Mouse (Mus musculus) R1 (cell line): Measurements from ENCODE around the gene Tshr.

Experiments
- DNase-seq: peaks from one replicate; pipeline ENCODE4 v3.0.0-alpha.2; 2018; ENCODE audit warnings: low read depth, low spot score

Tshr gene

DNA sequence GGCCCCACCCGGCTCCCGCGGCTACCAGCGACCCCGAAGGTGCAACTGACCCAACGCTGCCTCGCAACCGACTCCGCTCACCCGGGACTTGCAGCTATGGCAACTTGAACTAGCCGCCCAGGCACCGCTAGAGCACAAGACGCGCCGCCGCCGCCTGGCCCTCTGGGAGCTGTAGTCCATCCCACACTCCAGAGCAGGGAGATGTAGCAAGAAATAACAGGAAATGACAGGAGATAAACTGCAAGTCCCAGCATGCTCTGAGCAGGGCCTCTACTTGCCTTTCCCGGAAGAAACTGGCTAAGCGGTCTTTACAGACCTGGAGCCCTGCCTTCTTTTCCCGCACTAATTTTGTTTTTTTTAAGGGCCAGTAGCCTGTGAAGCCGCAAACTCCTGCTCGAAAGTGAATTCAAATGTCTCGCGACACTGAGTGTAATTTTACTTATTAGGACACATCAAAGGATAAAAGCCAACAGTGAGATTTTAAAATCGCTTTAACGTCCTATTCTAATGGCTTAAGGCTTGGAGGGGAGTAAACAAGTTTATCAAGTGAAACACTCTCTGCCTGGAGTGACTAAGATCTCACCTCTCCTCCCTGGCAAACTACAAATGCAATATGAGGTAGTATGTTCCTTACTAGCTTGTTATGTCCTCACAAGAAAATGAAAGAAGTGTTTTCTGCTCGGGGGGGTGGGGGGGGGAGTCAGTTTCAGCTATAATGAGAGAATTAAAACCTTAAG, at the start of gene Tshr, which contains the start of gene Cep128:
Tshr (plus strand) TSS at position 283 of the 737 bp plus-strand sequence.
Cep128 (minus strand) TSS at position 129 of the 737 bp plus-strand sequence.
- peak; percentile 98 for DNase-seq

- DNase-seq: peak; percentile 78
Observed at GRCm38 (mm10) chr12:91338656-91339055, 45.7 kb upstream of the Tshr start.

GRCm38 (mm10) chr12:91353783-91354182, 30.6 kb upstream of the Tshr start:
- DNase-seq: no peak

GRCm38 (mm10) chr12:91369173-91369572, 15.2 kb upstream of the Tshr start:
- no peak for DNase-seq

DNA sequence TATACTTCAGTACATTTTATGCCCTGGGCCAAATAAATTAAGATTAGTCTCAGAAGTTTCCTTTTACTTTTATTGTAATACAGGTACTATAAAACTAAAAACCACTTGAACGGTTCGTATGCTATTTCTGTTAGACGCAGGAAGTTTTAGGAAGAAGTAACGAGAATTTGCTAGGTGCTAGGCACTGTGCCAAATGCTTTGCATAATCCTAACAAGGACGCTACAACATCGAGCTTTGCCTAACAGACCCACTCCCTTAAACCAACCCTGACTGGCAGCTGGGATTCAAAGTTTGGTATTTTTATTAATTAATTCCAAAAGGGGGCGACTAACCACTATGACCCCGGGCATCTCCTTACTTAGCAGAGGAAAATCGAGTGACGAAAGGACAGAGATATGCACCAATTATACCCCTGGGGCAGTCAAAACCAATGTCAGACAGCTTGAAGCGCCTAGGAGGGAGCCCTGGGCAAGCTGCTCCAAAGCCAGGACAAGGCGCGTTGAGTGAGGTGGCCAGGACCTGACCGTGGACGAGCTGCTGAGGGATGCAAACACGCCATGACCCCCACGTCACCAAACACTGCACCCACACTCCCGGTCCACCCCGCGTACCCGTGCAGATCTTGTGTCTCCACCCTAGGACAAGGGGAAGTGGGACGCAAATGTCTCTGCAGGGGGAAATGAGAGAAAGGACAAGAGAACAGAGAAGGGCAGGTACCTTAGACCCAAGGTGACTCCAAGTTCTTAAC, 673 bp upstream of the Tshr start:
- DNase-seq: no peak

DNA sequence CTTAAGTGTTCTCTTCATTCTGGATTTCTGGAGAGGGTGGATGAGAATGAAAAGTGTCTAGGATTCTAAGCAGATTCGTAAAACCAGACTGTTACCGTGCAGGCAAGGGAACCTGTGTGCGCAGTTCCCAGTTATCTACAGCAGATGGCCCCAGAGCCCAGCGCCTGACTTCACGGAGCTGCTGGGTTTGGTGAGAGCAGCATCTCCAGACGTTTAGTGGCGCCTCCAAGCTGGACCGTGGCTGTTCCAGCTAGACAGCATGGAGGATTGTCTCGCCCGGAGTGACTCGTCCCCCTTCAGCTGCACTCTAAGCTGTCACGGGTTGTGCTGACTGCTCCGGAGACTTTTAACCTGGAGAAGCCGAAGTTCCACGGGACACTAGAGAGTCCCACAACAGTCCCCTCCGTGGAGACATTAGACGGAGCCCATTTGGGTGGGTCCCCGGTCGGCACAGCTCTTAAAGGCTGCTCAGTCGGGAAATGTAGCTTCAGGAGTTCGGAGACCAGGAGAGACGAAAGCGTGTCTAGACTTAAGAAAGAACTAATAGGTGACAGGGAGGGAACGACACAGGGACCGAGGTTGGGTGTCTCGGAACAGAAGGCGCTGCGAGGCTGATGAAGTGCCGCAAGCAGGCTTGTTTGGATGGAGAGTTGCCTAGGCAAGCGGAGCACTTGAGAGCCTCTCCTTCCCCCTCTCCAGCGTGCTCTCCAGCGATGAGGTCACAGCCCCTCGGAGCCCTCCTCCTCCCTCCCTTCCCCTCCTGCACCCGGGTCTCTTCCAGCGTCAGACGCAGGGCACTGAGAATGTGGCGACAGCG, 16.1 kb downstream of the Tshr start:
- DNase-seq: peak; percentile 86

- DNase-seq: no peak
Observed at GRCm38 (mm10) chr12:91401049-91401352, 16.6 kb downstream of the Tshr start.

DNA sequence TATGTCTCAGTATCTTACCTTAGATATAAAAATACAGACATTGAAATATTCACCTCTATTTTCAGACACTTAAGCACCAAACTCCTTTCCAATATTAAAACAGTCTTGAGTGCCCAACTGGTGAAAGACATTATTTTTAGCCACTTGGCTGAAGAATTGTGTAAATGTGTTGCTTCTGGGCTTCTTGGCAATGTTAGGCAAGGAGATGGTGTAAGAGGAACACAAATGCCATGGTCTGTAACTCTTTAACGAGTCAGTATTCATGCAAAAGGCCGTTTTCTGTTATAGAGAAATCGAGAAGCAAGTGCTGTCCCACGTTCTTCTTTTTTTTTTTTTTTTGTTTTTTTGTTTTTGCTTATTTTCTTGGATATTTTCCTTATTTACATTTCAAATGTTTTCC, 25.9 kb downstream of the Tshr start:
- DNase-seq: no peak

GRCm38 (mm10) chr12:91412461-91413182, 28.3 kb downstream of the Tshr start:
- no peak for DNase-seq

DNA sequence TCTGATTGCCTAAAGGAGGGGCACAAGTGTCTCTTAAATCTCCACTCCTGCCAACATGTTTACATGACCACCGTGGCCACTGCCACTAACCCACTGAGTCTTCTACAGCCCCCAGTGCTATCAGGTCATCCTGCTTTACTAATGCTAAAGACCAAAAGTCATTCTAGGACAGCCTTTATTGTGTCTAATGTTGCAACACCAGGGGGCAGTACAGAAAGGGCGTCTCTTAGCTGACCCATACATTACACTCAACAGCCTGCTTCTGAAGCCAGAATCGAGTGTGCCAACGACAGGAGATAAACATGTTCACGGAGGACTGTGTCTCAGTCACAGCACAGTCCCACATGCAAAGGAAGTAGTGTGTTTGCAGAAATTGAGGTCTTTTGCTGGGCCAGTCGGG, 30.7 kb downstream of the Tshr start:
- DNase-seq: peak; percentile 18

DNA sequence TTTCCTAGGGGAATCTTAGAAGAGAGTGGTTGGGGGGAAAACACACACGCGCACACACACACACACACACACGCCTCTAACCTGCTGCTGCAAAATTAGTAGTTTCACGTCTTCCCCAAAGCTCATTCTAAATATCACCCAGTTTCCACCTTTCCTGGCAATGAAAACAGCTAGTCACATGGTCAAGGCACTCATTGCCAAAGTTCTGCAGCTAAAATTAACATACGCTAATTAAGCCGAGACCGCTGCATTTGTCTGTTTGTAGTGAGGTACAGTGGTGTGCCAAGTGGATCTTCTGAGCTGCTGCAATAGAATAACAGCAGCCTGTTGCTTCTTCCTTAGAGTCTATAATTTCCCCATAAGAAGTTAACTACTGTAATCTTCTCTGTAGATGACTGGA, 32.5 kb downstream of the Tshr start:
- peak; percentile 4 for DNase-seq

GRCm38 (mm10) chr12:91418791-91419190, 34.4 kb downstream of the Tshr start:
- DNase-seq: peak; percentile 72

DNA sequence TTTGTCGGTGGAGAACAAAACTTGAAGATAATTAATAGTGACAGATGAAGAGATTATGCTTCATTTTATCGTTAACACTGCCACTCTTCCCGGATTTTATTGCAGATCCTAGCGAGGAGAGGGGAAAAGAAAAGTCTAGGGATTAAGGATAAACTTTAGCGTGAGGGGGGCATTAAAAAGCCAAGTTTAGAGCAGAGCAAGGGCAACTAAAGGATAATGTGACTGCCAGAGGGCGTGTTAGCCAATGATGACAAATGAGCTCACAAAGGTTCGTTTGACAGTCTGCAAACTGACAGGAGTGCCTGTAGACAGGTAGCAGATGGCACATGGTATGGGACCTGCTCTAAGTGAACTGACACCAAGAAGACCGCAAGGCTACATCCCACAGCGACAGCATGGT, 36.9 kb downstream of the Tshr start:
- no peak for DNase-seq

GRCm38 (mm10) chr12:91423125-91423820, 38.9 kb downstream of the Tshr start:
- DNase-seq: peak; percentile 53

GRCm38 (mm10) chr12:91426499-91426898, 42.1 kb downstream of the Tshr start:
- DNase-seq: no peak

DNA sequence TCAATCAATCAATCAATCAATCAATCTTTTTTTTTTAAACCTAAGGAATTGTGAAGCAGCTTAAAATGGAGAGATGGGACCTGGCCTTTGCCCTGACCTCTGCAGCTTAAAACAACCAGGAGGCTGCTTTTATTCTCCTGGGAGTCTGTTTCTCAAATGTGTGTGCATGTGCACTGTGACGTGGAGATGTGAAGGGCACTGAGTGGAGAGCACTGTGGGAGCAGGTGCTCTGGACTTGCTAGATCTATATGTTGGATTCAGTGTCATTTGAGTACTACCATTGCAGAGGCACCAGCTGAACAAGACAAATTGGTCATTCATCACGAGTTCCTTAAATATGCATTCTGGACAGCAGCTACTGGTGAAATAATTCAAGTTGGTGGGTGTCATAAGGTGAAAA, 42.8 kb downstream of the Tshr start:
- no peak for DNase-seq

DNA sequence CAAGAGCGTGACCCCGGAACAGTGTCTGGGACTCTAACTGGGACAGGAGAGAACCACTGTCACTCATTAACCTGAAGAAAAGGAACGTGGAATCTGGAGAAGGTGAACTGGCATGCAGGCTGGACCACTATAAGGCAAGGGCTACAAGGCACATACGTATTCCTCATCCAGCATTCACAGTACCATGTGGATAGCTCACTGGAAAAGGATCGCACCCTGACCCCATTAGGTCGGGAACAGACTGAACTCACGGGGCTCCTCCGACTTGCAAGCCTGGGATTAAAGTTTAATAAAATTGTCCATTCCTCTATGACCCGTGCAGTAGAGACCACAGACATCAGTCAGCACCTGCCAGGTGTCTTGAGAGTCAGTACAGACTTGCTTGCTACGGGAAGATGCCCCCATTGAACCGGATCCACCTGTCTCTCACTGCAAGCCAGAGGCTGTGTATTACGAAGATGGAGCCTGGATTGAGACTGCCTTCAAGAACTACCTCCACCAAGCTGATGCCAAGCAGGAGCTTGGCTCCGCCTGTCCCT, 97.9 kb downstream of the Tshr start:
- DNase-seq: no peak

DNA sequence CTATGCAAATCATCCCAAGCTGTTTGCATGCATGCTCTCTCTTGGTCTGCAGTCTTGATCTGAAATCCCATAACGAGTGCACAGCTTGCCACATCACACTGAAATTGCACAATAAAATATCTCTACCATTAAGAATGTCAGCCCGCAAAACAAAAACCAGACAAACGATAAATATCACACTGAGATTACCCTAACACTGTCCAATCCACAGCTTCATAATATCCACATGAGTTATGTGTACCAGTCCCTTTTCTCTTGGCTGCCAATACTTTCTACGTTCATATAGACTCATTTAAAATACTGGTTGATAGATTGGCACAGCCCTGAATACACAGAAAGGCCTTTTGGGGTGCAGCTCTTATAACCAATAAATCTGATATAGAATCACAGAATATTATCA, 102.0 kb downstream of the Tshr start:
- no peak for DNase-seq

GRCm38 (mm10) chr12:91488406-91488805, 104.0 kb downstream of the Tshr start:
- DNase-seq: no peak

GRCm38 (mm10) chr12:91495497-91496225, 111.3 kb downstream of the Tshr start:
- DNase-seq: no peak
